Mouse (Mus musculus) C3H10T1/2 (cell line): ENCODE measurements around the gene Dnaaf5. TPM values are rescaled to one million over a fixed set of nuclear protein-coding genes. Genes with fewer than 3 reads are reported as not detected.

Experiments
- polyA plus RNA-seq, 2 experiments: library from polyadenylated mRNA; unstranded; fragments of >200 nt; fragmentation: generic; extraction: Trizol; gene quantifications; one replicate each; pipeline ENCODE4 v1.2.1; 2012; ENCODE audit warnings: missing spikeins in 2 of 2

The Dnaaf5 gene
- 1 to 10 TPM; 4.3 to 8.9 TPM for polyA plus RNA-seq

DNA sequence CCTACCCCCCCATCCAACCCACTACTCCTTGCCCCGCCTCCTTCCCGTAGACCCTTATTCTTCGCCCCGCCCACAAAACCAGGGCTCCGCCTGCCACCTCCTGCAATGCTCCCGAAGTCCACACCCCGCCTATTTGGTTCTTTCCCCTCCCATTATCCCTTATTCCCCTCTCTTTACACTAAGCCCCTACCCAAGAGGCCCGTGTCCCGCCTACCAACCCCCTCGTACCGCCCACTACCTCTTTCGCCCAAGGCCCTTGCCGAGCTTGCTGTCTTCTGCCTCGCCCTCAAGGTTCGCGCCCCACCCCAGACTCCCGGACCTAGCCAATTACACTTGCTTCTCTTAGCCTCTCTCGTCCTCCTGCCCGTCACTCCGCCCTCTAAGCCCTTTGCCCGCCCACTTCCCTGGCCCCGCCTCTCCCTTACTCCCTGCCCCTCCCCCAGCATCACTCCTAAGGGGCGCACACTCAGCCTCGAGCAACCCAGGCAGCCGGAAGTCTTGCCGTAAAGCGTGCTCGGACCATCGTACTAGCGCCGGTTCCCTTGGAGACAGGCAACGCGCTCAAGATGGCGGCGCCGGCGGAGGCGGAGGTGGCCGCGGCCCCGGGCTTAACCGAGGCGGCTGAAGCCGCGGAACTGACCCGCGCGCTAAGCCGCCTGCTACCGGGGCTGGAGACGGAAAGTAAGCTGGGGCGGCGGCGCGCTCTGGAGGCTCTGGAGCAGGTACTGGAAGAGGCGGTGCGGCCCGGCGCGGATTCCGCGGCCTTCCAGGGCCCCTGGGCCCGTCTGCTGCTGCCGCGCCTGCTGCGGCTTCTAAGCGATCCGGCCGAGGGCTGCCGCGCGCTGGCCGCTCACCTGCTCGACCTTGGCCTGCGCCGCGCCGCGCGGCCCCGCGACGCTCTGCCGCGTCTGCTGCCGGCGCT lies at the start of gene Dnaaf5, which contains the start of gene Prkar1b:
TSS of gene Dnaaf5 (plus strand) at position 543 of the 922 bp plus-strand sequence.
TSS of gene Prkar1b (minus strand) at position 321 of the 922 bp plus-strand sequence.

DNA sequence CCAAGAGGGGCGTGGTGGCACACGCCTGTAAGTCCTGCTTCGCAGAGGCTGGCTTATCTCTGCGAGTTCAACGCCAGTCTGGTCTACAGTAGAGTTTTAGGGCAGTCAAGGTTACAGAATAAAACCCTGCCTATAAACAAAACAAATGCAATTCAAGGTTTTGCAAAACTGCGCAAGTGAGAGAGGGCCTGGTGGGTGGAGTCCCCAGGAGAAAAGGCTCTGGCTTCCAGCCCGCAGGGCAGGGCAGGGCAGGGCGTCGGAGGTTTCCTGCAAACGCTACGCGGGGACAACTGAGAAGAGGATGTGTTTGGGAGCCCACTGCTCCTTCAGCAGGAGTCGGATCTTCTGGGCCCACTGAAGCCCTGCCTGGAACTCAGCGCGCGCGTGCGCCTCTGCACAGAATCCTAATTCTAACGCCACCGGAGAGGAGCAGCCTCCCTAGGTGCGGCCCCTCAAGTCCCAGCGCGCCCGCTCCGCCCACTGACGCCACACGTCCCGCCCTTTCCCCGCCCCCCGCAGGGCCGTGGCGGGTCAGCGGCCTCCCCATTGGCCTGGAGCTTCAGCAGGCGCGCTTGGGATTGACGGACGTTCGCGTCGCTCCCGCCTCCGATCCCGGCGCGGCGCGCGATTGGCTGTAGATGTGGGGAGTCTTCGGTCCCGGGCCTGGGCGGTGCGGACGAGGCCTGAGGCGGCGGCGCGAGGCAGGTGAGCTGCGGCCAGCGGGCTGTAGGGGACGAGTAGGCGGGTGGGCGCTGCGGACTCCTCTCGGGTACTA lies 50.2 kb downstream of the Dnaaf5 start, which contains the start of gene Sun1:
TSS of gene Sun1 (plus strand) at position 643 of the 775 bp plus-strand sequence.

Other genes starting within 250 kb of the Dnaaf5 start
- 10 to 100 TPM; 21.9 to 25.9 TPM for gene Pdgfa, start 152.9 kb upstream of the Dnaaf5 start, polyA plus RNA-seq
- under 1 TPM; 0.11 to 0.61 TPM for gene Prkar1b, start 222 bp upstream of the Dnaaf5 start, polyA plus RNA-seq
- 10 to 100 TPM in 1 of 2 experiments, 1 to 10 TPM in 1; 4.6 to 37.3 TPM for gene Sun1, start 50.4 kb downstream of the Dnaaf5 start, polyA plus RNA-seq
- 100 to 1,000 TPM in 1 of 2 experiments, 10 to 100 TPM in 1; 90.3 to 169 TPM for gene Get4, start 102.1 kb downstream of the Dnaaf5 start, polyA plus RNA-seq
- under 1 TPM; 0.08 to 0.38 TPM for gene Adap1, start 175.4 kb downstream of the Dnaaf5 start, polyA plus RNA-seq
- 10 to 100 TPM; 64.7 to 77.4 TPM for gene Cox19, start 201.2 kb downstream of the Dnaaf5 start, polyA plus RNA-seq
- not detected for gene Cyp2w1, start 202.4 kb downstream of the Dnaaf5 start, polyA plus RNA-seq
- 1 to 10 TPM in 1 of 2 experiments, under 1 TPM in 1; 0.81 to 5.5 TPM for gene Gpr146, start 227.5 kb downstream of the Dnaaf5 start, polyA plus RNA-seq